Mouse (Mus musculus) neural tube, embryonic 12.5 days (tissue): ENCODE measurements at regions not wholly inside any gene's neighbourhood (a gene's known extent, or its start where the extent isn't known, plus 50 kb on each side); places are given as distances from the start of the nearest gene placed in this dataset.

Experiments
- ATAC-seq: fragments of 200-750 bp; cut with Nextera tagmentation; 2 replicates; pipeline ENCODE4 v1.8.0; 2017; ENCODE audit warnings: low read depth, mild to moderate bottlenecking, moderate TSS enrichment, moderate library complexity; ENCODE audit not compliant: low FRiP score
- H3K27ac ChIP-seq: fragments of 300-500 bp; sonication (generic); 2 replicates; pipeline ENCODE4 v1.5.1; 2016
- H3K27me3 ChIP-seq: fragments of 300-500 bp; sonication (generic); replicated peaks from 2 replicates; pipeline ENCODE4 v1.6.1; 2016; ENCODE audit warnings: mild to moderate bottlenecking
- H3K36me3 ChIP-seq: fragments of 300-500 bp; sonication (generic); 2 replicates; pipeline ENCODE4 v1.6.1; 2016; ENCODE audit warnings: mild to moderate bottlenecking
- H3K4me1 ChIP-seq: fragments of 300-500 bp; sonication (generic); 2 replicates; pipeline ENCODE4 v1.6.1; 2016
- H3K4me2 ChIP-seq: fragments of 300-500 bp; sonication (generic); replicated peaks from 2 replicates; pipeline ENCODE4 v1.6.1; 2016; ENCODE audit warnings: mild to moderate bottlenecking
- H3K4me3 ChIP-seq: fragments of 300-500 bp; sonication (generic); 2 replicates; pipeline ENCODE4 v1.5.1; 2016
- H3K9ac ChIP-seq: fragments of 300-500 bp; sonication (generic); 2 replicates; pipeline ENCODE4 v1.6.1; 2016; ENCODE audit warnings: mild to moderate bottlenecking
- H3K9me3 ChIP-seq: fragments of 300-500 bp; sonication (generic); 2 replicates; pipeline ENCODE4 v1.6.1; 2016; ENCODE audit warnings: mild to moderate bottlenecking
- WGBS: fragments of 180-500 bp; shearing (Covaris S2); methylation state at CpG from one replicate; pipeline ENCODE4 v1.1.7; 2016; 5-methylcytosine and 5-hydroxymethylcytosine counted together

DNA sequence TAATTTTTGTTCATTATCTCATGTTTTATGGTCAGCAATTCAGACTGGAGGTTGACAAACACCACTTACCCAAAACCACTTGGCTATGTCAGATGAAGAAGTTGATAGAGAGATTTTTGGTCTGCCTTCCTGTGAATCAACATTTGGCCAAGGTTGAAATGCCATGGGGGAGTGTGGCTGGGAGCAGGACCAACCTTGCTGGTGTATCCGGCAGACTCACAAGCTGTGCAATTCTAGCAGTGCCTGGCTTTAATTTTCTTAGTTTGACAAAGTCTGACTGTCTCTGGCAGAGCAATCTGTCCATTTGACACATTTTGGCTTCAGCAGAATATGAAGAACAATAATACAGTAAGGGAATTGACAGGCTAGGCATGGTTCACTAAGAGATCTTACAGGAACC, 533.9 kb upstream of the Frg1 start:
- no peak overlapping the region for H3K4me2 ChIP-seq
- WGBS, result 84% methylated on average over 1 of the region's 1 CpGs
- H3K4me3 ChIP-seq, result no peak overlapping the region
- H3K9me3 ChIP-seq, result no peaks in the 10 kb centered on the region
- ATAC-seq, result no peak
- H3K27ac ChIP-seq, result no peak overlapping the region
- no peaks in the 10 kb centered on the region for H3K27me3 ChIP-seq
- no peak overlapping the region for H3K9ac ChIP-seq
- H3K36me3 ChIP-seq, result no peaks in the 10 kb centered on the region
- no peaks in the 10 kb centered on the region for H3K4me1 ChIP-seq

DNA sequence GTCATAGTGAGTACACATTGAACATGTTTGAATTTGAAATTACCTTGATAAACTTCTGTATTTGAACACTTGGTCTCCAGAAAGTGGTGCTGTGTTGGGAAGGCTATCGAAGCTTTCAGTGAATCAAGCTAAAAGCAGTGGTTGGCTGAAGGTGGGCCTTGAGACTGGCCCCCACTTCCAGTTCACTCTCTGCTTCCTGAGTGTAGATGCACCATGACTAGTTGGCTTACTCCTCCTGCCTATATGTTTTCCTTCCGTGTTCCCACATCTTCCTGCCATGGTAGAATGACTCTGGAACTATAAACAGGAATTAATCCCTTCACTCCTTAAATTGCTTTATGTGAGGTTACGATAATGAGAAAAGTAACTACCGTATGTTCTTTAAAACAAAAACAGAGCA, 522.4 kb upstream of the Frg1 start:
- H3K27me3 ChIP-seq, result no peaks in the 10 kb centered on the region
- no peak overlapping the region for H3K4me2 ChIP-seq
- H3K4me3 ChIP-seq, result no peak overlapping the region
- 87% methylated on average over 4 of the region's 4 CpGs for WGBS
- no peaks in the 10 kb centered on the region for H3K36me3 ChIP-seq
- H3K9me3 ChIP-seq, result no peaks in the 10 kb centered on the region
- no peak for ATAC-seq
- H3K4me1 ChIP-seq, result no peaks in the 10 kb centered on the region
- H3K9ac ChIP-seq, result no peak overlapping the region
- H3K27ac ChIP-seq, result no peak overlapping the region

- no peak for ATAC-seq
- Histone ChIP-seq H3K4me1 (no peaks in the 10 kb centered on the region), H3K4me3 (no peak overlapping the region), H3K36me3 (no peaks in the 10 kb centered on the region), H3K27ac (no peak overlapping the region), H3K27me3 (no peaks in the 10 kb centered on the region), H3K9ac (no peak overlapping the region), H3K4me2 (no peak overlapping the region), H3K9me3 (no peaks in the 10 kb centered on the region)
- WGBS, result 88% methylated on average over 7 of the region's 7 CpGs
Observed at GRCm38 (mm10) chr8:41921106-41921505, 504.2 kb upstream of the Frg1 start.

- no peak overlapping the region for H3K9ac ChIP-seq
- ATAC-seq, result no peak
- whole genome bisulfite sequencing, result 85% methylated on average over 3 of the region's 3 CpGs
- no peaks in the 10 kb centered on the region for H3K4me1 ChIP-seq
- no peak overlapping the region for H3K27ac ChIP-seq
- H3K9me3 ChIP-seq, result no peaks in the 10 kb centered on the region
- H3K4me3 ChIP-seq, result no peak overlapping the region
- H3K4me2 ChIP-seq, result no peak overlapping the region
- H3K27me3 ChIP-seq, result no peaks in the 10 kb centered on the region
- H3K36me3 ChIP-seq, result no peaks in the 10 kb centered on the region
Observed at GRCm38 (mm10) chr8:41920536-41920935, 503.7 kb upstream of the Frg1 start.

GRCm38 (mm10) chr8:41878029-41878748, 461.3 kb upstream of the Frg1 start:
- H3K9ac ChIP-seq, result no peak overlapping the region
- no peak for ATAC-seq

GRCm38 (mm10) chr8:41869681-41870356, 452.9 kb upstream of the Frg1 start:
- peak; percentile 82 for ATAC-seq

More at GRCm38 (mm10) chr8:41878029-41878748, 461.3 kb upstream of the Frg1 start:
- no peak overlapping the region for H3K27ac ChIP-seq
- no peak overlapping the region for H3K4me3 ChIP-seq
- no peaks in the 10 kb centered on the region for H3K4me1 ChIP-seq
- no peaks in the 10 kb centered on the region for H3K9me3 ChIP-seq
- WGBS, result 38% methylated on average over 2 of the region's 2 CpGs
- no peaks in the 10 kb centered on the region for H3K27me3 ChIP-seq
- no peak overlapping the region for H3K4me2 ChIP-seq
- no peaks in the 10 kb centered on the region for H3K36me3 ChIP-seq

GRCm38 (mm10) chr8:41860918-41861317, 444.0 kb upstream of the Frg1 start:
- no peak overlapping the region for H3K27ac ChIP-seq
- H3K9me3 ChIP-seq, result no peaks in the 10 kb centered on the region
- H3K27me3 ChIP-seq, result no peaks in the 10 kb centered on the region
- H3K36me3 ChIP-seq, result no peaks in the 10 kb centered on the region
- no peak overlapping the region for H3K4me2 ChIP-seq
- H3K4me1 ChIP-seq, result no peaks in the 10 kb centered on the region
- H3K9ac ChIP-seq, result no peak overlapping the region
- 87% methylated on average over 7 of the region's 7 CpGs for WGBS
- no peak overlapping the region for H3K4me3 ChIP-seq
- ATAC-seq, result no peak

More at GRCm38 (mm10) chr8:41869681-41870356, 452.9 kb upstream of the Frg1 start:
- Histone ChIP-seq H3K4me2 (no peak overlapping the region), H3K9me3 (no peaks in the 10 kb centered on the region), H3K27me3 (no peaks in the 10 kb centered on the region), H3K4me1 (no peaks in the 10 kb centered on the region), H3K27ac (no peak overlapping the region), H3K9ac (no peak overlapping the region), H3K4me3 (no peak overlapping the region), H3K36me3 (no peaks in the 10 kb centered on the region)
- 58% methylated on average over 3 of the region's 3 CpGs for WGBS

DNA sequence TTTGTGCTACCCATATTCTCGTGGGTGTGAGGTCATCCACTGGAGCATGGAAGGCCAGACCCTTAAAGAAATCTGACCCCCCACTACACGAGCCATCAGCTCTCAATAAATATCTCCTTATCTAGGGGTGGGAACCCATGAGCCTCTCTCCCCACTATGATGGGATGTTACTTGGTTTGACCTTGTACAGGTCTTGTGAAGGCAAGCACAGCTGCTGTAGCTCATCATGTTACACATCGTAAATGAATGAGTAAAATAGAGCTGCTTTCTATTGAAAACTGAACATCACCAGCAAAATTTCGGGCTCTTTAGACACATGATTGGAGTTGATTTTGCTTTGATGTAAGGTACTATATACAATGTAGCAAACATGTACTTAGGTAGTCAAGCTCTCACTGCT, 414.8 kb upstream of the Frg1 start:
- ATAC-seq, result no peak
- Histone ChIP-seq H3K4me2 (no peak overlapping the region), H3K9ac (no peak overlapping the region), H3K27me3 (no peaks in the 10 kb centered on the region), H3K9me3 (no peaks in the 10 kb centered on the region), H3K36me3 (no peaks in the 10 kb centered on the region), H3K4me3 (no peak overlapping the region), H3K27ac (no peak overlapping the region), H3K4me1 (no peaks in the 10 kb centered on the region)
- WGBS, result 75% methylated on average over 4 of the region's 4 CpGs

GRCm38 (mm10) chr8:41830407-41830806, 413.5 kb upstream of the Frg1 start:
- no peak overlapping the region for H3K9ac ChIP-seq
- 36% methylated on average over 6 of the region's 6 CpGs for WGBS

DNA sequence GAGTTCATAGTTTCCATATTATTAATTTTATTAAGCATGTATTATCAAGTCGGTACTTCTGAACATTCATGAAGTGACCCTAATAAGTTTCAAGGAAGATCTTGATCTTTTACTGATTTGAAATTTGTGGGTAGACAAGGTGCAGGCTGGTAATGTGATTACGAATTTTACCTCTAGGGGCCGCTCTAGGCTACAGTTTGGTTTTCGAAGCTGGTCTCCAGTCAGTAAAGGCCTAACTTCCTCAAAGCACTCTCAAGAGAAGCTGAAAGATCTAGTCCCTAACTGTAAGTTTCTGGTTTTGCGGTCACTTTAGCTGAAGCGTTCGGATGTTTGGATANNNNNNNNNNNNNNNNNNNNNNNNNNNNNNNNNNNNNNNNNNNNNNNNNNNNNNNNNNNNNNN, 408.1 kb upstream of the Frg1 start:
- WGBS, result 26% methylated on average over 7 of the region's 7 CpGs
- Histone ChIP-seq H3K36me3 (no peaks in the 10 kb centered on the region), H3K4me3 (no peak overlapping the region), H3K27me3 (no peaks in the 10 kb centered on the region), H3K27ac (no peak overlapping the region), H3K4me1 (no peaks in the 10 kb centered on the region), H3K9me3 (no peaks in the 10 kb centered on the region), H3K9ac (no peak overlapping the region), H3K4me2 (no peak overlapping the region)
- ATAC-seq, result no peak

More at GRCm38 (mm10) chr8:41830407-41830806, 413.5 kb upstream of the Frg1 start:
- Histone ChIP-seq H3K27me3 (no peaks in the 10 kb centered on the region), H3K9me3 (no peaks in the 10 kb centered on the region), H3K27ac (no peak overlapping the region), H3K36me3 (no peaks in the 10 kb centered on the region), H3K4me2 (no peak overlapping the region), H3K4me1 (no peaks in the 10 kb centered on the region), H3K4me3 (no peak overlapping the region)
- ATAC-seq, result no peak

- Histone ChIP-seq H3K9me3 (no peaks in the 10 kb centered on the region), H3K9ac (no peak overlapping the region), H3K4me1 (no peaks in the 10 kb centered on the region), H3K4me3 (no peak overlapping the region), H3K36me3 (no peaks in the 10 kb centered on the region), H3K27ac (no peak overlapping the region), H3K27me3 (no peaks in the 10 kb centered on the region), H3K4me2 (no peak overlapping the region)
- WGBS, result 87% methylated on average over 8 of the region's 8 CpGs
- ATAC-seq, result no peak
Observed at GRCm38 (mm10) chr8:41823041-41823440, 406.2 kb upstream of the Frg1 start.

DNA sequence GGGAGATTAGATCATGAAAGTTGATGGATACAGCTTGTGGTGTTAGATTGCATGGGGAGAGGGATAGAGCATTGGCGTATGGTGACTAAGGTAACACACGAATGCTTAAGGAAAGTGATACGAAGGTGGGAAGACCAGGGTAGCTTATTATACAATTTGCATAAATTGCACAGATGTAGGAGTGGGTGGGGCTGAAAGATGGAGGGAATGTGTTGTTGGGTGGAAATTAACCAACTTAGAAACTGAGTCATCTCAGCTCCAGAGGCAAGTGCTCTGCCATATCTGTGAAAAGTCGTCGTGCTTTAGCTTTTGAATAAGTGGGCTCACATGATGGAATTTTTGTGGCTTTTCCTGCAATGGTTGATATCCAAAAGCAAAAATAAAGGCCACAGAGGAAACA, 404.8 kb upstream of the Frg1 start:
- ATAC-seq, result no peak
- H3K4me3 ChIP-seq, result no peak overlapping the region

More for the DNA sequence above, 404.8 kb upstream of the Frg1 start:
- Histone ChIP-seq H3K27ac (no peak overlapping the region), H3K27me3 (no peaks in the 10 kb centered on the region), H3K9me3 (no peaks in the 10 kb centered on the region), H3K9ac (no peak overlapping the region), H3K4me2 (no peak overlapping the region), H3K4me1 (no peaks in the 10 kb centered on the region), H3K36me3 (no peaks in the 10 kb centered on the region)
- WGBS, result 89% methylated on average over 5 of the region's 5 CpGs
